Mouse (Mus musculus) liver, embryonic 16.5 days (tissue): ENCODE data around the gene Olfr1199. TPM values are rescaled to one million over a fixed set of nuclear protein-coding genes. Genes with fewer than 3 reads are reported as not detected.

Experiments used
- ATAC-seq: fragments of 200-750 bp; cut with Nextera tagmentation; 2 replicates; pipeline ENCODE4 v1.8.0; 2017; ENCODE audit warnings: low read depth, mild to moderate bottlenecking, moderate number of reproducible peaks, moderate library complexity
- H3K27ac ChIP-seq: fragments of 300-500 bp; sonication (generic); 2 replicates; pipeline ENCODE4 v1.5.1; 2014; ENCODE audit warnings: mild to moderate bottlenecking, low read length
- H3K27me3 ChIP-seq: fragments of 300-500 bp; sonication (generic); 2 replicates; pipeline ENCODE4 v1.6.1; 2014; ENCODE audit warnings: low read depth, low read length, mixed read lengths; ENCODE audit not compliant: control insufficient read depth, insufficient read depth
- H3K36me3 ChIP-seq: fragments of 300-500 bp; sonication (generic); 2 replicates; pipeline ENCODE4 v1.6.1; 2014; ENCODE audit warnings: mild to moderate bottlenecking; ENCODE audit not compliant: control insufficient read depth, insufficient read depth
- H3K4me1 ChIP-seq: fragments of 300-500 bp; sonication (generic); 2 replicates; pipeline ENCODE4 v1.6.1; 2014; ENCODE audit warnings: low read depth, low read length, mixed read lengths; ENCODE audit not compliant: control insufficient read depth
- H3K4me2 ChIP-seq: fragments of 300-500 bp; sonication (generic); 2 replicates; pipeline ENCODE4 v1.6.1; 2014; ENCODE audit warnings: low read depth, low read length, mixed read lengths
- H3K4me3 ChIP-seq: fragments of 300-500 bp; sonication (generic); 2 replicates; pipeline ENCODE4 v1.5.1; 2014; ENCODE audit warnings: low read depth, mild to moderate bottlenecking, low read length
- H3K9ac ChIP-seq: fragments of 300-500 bp; sonication (generic); 2 replicates; pipeline ENCODE4 v1.6.1; 2014; ENCODE audit warnings: low read depth, low read length
- H3K9me3 ChIP-seq: fragments of 300-500 bp; sonication (generic); replicated peaks from 2 replicates; pipeline ENCODE4 v1.6.1; 2016; ENCODE audit warnings: low read length; ENCODE audit not compliant: control insufficient read depth
- WGBS: fragments of 180-500 bp; shearing (Covaris S2); extraction: QIAGEN DNeasy Blood & Tissue Kit; methylation state at CpG from one replicate; pipeline ENCODE4 v1.1.7; 2014; ENCODE audit not compliant: insufficient replicate concordance; 5-methylcytosine and 5-hydroxymethylcytosine counted together
- polyA plus RNA-seq: library from polyadenylated mRNA; unstranded; fragments of >200 nt; fragmentation: Nextera tagmentation; extraction: Ambion mirVana; gene quantifications from 2 replicates; pipeline ENCODE4 v1.2.1, GENCODE M21; 2015

The Olfr1199 gene
- polyA plus RNA-seq = not detected in 2 replicates

DNA sequence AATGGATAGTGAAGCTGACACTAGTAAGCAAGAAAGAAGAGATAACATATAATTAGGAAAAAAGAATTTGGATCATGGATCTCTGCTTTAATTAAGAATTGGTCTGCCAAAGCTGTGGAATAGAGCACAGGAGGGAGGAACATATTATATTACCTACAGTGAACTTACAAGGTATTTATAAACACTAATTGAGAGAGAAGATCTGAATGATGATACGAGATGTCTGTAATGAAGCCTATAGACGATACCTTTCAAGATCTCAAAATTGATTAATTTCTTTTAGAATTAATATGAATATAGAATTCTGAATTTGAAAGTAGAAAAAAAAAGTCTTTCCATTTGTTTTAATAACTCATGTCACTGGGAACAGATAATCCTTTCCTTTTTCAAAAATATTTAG, at the start of gene Olfr1199:
Gene Olfr1199, minus strand, starts transcription at position 101 of the 400 bp plus-strand sequence.
- 72% methylated on average over 2 of the region's 2 CpGs for WGBS
- no peak within 1 kb of the TSS for H3K4me3 ChIP-seq
- H3K4me2 ChIP-seq = no peak within 1 kb of the TSS
- H3K27me3 ChIP-seq = no peaks in the 10 kb centered on the region
- H3K9ac ChIP-seq = no peak within 1 kb of the TSS
- ATAC-seq = no peak
- H3K4me1 ChIP-seq = no peaks in the 10 kb centered on the region
- H3K27ac ChIP-seq = no peak within 1 kb of the TSS
- H3K9me3 ChIP-seq = no peaks in the 10 kb centered on the region
- no peaks in the 10 kb centered on the region for H3K36me3 ChIP-seq

GRCm38 (mm10) chr2:88792736-88793135, 32.5 kb upstream of the Olfr1199 start, which contains the start of gene Olfr1201:
TSS of gene Olfr1201 (plus strand) at chr2:88793036.
- H3K9me3 ChIP-seq = no peaks in the 10 kb centered on the region
- no peak within 1 kb of the TSS for H3K4me2 ChIP-seq
- no peak within 1 kb of the TSS for H3K27ac ChIP-seq
- no peaks in the 10 kb centered on the region for H3K27me3 ChIP-seq
- no peaks in the 10 kb centered on the region for H3K36me3 ChIP-seq
- H3K9ac ChIP-seq = no peak within 1 kb of the TSS
- no peak for ATAC-seq
- H3K4me3 ChIP-seq = no peak within 1 kb of the TSS
- H3K4me1 ChIP-seq = no peaks in the 10 kb centered on the region
- 59% methylated on average over 6 of the region's 6 CpGs for WGBS

DNA sequence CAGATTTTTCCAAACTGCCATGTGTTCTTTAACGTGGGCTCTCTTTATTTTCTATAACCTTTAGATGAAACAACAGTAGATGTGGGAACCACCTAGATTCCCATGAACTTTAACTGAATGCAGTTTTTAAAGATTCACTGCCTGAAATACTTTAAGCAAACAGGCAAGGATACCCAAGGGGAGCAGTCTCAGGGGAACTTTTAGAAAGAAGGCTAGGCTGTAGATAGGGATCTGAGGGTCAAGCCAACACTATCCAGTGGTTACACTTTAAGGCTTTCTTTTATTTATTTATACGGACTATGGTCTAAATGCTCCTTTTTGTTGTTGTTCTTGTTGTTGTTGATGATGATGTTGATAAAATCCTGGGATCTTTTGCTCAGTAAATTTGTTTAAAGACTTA, 10.1 kb upstream of the Olfr1199 start, which contains the start of gene Olfr1200:
Gene Olfr1200, minus strand, starts transcription at position 101 of the 400 bp plus-strand sequence.
- H3K4me1 ChIP-seq = no peaks in the 10 kb centered on the region
- H3K9me3 ChIP-seq = no peaks in the 10 kb centered on the region
- H3K27ac ChIP-seq = no peak within 1 kb of the TSS
- no peak for ATAC-seq
- no peak within 1 kb of the TSS for H3K4me2 ChIP-seq
- no peaks in the 10 kb centered on the region for H3K27me3 ChIP-seq
- no peak within 1 kb of the TSS for H3K4me3 ChIP-seq
- 51% methylated on average over 2 of the region's 2 CpGs for WGBS
- no peak within 1 kb of the TSS for H3K9ac ChIP-seq
- no peaks in the 10 kb centered on the region for H3K36me3 ChIP-seq

DNA sequence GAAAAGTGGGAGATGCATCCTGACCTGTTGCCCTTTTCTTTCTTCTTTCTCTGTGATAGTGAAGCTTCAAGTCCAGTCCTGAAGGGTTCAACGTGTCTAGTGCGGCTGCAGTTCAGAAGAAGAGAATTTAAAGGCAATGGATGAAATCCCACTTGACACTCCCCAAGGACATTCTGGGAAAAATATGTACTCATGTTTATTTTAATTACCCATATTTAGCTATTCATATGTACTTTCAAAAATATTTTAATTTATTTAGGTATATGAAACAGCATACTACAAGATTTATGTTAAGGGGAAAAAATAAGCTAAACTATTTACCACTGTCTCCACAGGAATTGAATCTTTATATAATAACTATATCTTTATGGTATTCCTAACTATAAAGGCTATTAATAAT, 9.0 kb downstream of the Olfr1199 start, which contains the start of gene Olfr1198:
Gene Olfr1198, minus strand, starts transcription at position 101 of the 400 bp plus-strand sequence.
- no peaks in the 10 kb centered on the region for H3K9me3 ChIP-seq
- H3K36me3 ChIP-seq = no peaks in the 10 kb centered on the region
- H3K4me2 ChIP-seq = no peak within 1 kb of the TSS
- H3K9ac ChIP-seq = no peak within 1 kb of the TSS
- no peak within 1 kb of the TSS for H3K27ac ChIP-seq
- no peak within 1 kb of the TSS for H3K4me3 ChIP-seq
- no peaks in the 10 kb centered on the region for H3K4me1 ChIP-seq
- WGBS = 85% methylated on average over 2 of the region's 2 CpGs
- no peaks in the 10 kb centered on the region for H3K27me3 ChIP-seq
- ATAC-seq = no peak

DNA sequence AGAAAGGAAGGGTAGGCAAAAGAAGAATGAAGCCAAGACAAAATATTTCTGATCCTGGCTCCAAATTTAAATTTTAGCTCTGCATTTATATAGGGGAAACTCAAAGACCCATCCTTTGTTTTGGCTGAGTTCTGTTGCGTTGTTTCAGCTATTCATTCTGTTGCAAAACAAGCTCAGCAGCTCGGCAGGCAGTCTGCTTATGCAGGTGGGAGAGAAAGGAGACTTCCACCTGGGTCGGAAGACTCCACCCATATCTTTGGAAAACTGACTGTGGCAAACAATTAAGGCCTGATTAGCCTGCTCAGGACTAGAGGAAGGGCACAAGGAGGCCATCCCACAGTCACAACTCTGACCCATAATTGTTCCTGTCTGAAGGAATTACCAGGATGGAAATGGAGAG, 16.9 kb downstream of the Olfr1199 start:
- no peaks in the 10 kb centered on the region for H3K9me3 ChIP-seq
- no peak overlapping the region for H3K9ac ChIP-seq
- no peaks in the 10 kb centered on the region for H3K27me3 ChIP-seq
- no peak for ATAC-seq
- H3K4me2 ChIP-seq = no peak overlapping the region
- no peaks in the 10 kb centered on the region for H3K36me3 ChIP-seq
- H3K27ac ChIP-seq = no peak overlapping the region
- no peak overlapping the region for H3K4me3 ChIP-seq
- 53% methylated on average over 3 of the region's 3 CpGs for whole genome bisulfite sequencing
- no peaks in the 10 kb centered on the region for H3K4me1 ChIP-seq

DNA sequence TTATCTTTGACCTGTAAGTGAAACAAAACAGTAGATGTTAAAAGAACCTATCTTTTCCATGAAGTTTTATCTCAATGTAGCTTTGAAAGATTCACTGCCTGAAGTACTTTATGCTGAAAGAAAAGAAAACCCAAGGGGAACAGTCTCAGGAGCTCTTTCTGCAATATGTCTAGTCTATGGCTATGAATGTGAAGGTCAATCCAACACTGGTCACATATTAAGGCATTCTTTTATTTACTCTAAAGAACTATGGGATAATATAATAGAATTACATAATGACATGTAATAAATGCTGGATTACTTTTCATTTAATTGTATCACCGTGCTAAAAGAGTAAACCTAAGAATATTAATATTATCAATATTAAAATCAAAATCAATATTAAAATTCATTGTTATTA, 28.0 kb downstream of the Olfr1199 start, which contains the start of gene Olfr1197:
Gene Olfr1197, minus strand, starts transcription at position 101 of the 400 bp plus-strand sequence.
- ATAC-seq = no peak
- WGBS = 68% methylated on average over 1 of the region's 1 CpGs
- Histone ChIP-seq H3K36me3 (no peaks in the 10 kb centered on the region), H3K27ac (no peak within 1 kb of the TSS), H3K4me1 (no peaks in the 10 kb centered on the region), H3K9me3 (no peaks in the 10 kb centered on the region), H3K4me3 (no peak within 1 kb of the TSS), H3K4me2 (no peak within 1 kb of the TSS), H3K9ac (no peak within 1 kb of the TSS), H3K27me3 (no peaks in the 10 kb centered on the region)

- Histone ChIP-seq H3K36me3 (no peaks in the 10 kb centered on the region), H3K27ac (no peak within 1 kb of the TSS), H3K4me3 (no peak within 1 kb of the TSS), H3K9me3 (no peaks in the 10 kb centered on the region), H3K4me2 (no peak within 1 kb of the TSS), H3K4me1 (no peaks in the 10 kb centered on the region), H3K9ac (no peak within 1 kb of the TSS), H3K27me3 (no peaks in the 10 kb centered on the region)
- WGBS = 55% methylated on average over 2 of the region's 2 CpGs
- ATAC-seq = no peak
These were observed 55.8 kb downstream of the Olfr1199 start, which contains the start of gene Olfr1196 for GRCm38 (mm10) chr2:88704497-88704896. TSS of gene Olfr1196 (minus strand) at chr2:88704597.

Other genes starting within 250 kb of the Olfr1199 start
- not detected in 2 replicates for gene Olfr1186, start 241.9 kb downstream of the Olfr1199 start, polyA plus RNA-seq
- gene Olfr1188, start 203.5 kb downstream of the Olfr1199 start, polyA plus RNA-seq = not detected in 2 replicates
- not detected in 2 replicates for gene Olfr1189, start 174.0 kb downstream of the Olfr1199 start, polyA plus RNA-seq
- not detected in 2 replicates for gene Olfr1191-ps1, start 119.9 kb downstream of the Olfr1199 start, polyA plus RNA-seq
- gene Olfr1192-ps1, start 112.0 kb downstream of the Olfr1199 start, polyA plus RNA-seq = not detected in 2 replicates
- not detected in 2 replicates for gene Olfr1193, start 84.8 kb downstream of the Olfr1199 start, polyA plus RNA-seq
- gene Olfr1195, start 71.3 kb downstream of the Olfr1199 start, polyA plus RNA-seq = not detected in 2 replicates
- gene Olfr1196, start 55.9 kb downstream of the Olfr1199 start, polyA plus RNA-seq = not detected in 2 replicates
- not detected in 2 replicates for gene Olfr1197, start 28.1 kb downstream of the Olfr1199 start, polyA plus RNA-seq
- not detected in 2 replicates for gene Olfr1198, start 9.1 kb downstream of the Olfr1199 start, polyA plus RNA-seq
- gene Olfr1200, start 10.0 kb upstream of the Olfr1199 start, polyA plus RNA-seq = not detected in 2 replicates
- gene Olfr1201, start 32.6 kb upstream of the Olfr1199 start, polyA plus RNA-seq = not detected in 2 replicates
- not detected in 2 replicates for gene Olfr1202, start 54.0 kb upstream of the Olfr1199 start, polyA plus RNA-seq
- not detected in 2 replicates for gene Olfr1205, start 69.3 kb upstream of the Olfr1199 start, polyA plus RNA-seq
- gene Olfr1204, start 88.8 kb upstream of the Olfr1199 start, polyA plus RNA-seq = not detected in 2 replicates
- not detected in 2 replicates for gene Olfr1206, start 102.8 kb upstream of the Olfr1199 start, polyA plus RNA-seq
- not detected in 2 replicates for gene Olfr1208, start 141.8 kb upstream of the Olfr1199 start, polyA plus RNA-seq
- gene Olfr1209, start 154.7 kb upstream of the Olfr1199 start, polyA plus RNA-seq = not detected in 2 replicates
- not detected in 2 replicates for gene Olfr1211, start 177.6 kb upstream of the Olfr1199 start, polyA plus RNA-seq
- gene Olfr1212, start 193.5 kb upstream of the Olfr1199 start, polyA plus RNA-seq = not detected in 2 replicates
- not detected in 2 replicates for gene Gm13762, start 219.8 kb upstream of the Olfr1199 start, polyA plus RNA-seq
- not detected in 2 replicates for gene Olfr1214, start 232.2 kb upstream of the Olfr1199 start, polyA plus RNA-seq
- not detected in 2 replicates for gene Olfr1215, start 246.5 kb upstream of the Olfr1199 start, polyA plus RNA-seq